8 mouse cellular contexts compared by ENCODE assay signal in genomic region chr11:106083708-106084701, GRCm38 (mm10). TPM values are rescaled to one million over a fixed set of nuclear protein-coding genes. Genes with fewer than 3 reads are reported as not detected.
DNase-seq lines count a peak whose midpoint lies in the region; ATAC-seq and TF ChIP-seq lines count a peak whose summit lies in the region.

TSS of gene Map3k3 (plus strand) at chr11:106084613.

- H3K27me3 ChIP-seq in CH12.LX (replicated peaks): no peaks in the 10 kb centered on the region
- H3K27me3 ChIP-seq in forebrain, embryonic 11.5 days (ENCODE audit: control insufficient read depth, insufficient read depth, low read length): no peaks in the 10 kb centered on the region
- no peaks in the 10 kb centered on the region for H3K27me3 ChIP-seq in heart, embryonic 16.5 days (ENCODE audit: control insufficient read depth, insufficient read depth, low read length)
- peaks cover 43% of the 10 kb centered on the region for H3K27me3 ChIP-seq in liver, embryonic 15.5 days
- H3K27me3 ChIP-seq in neural tube, embryonic 12.5 days (replicated peaks): no peaks in the 10 kb centered on the region

- peak within 1 kb of the TSS; percentile 72 for H3K4me2 ChIP-seq in CH12.LX (ENCODE audit: insufficient read depth, low read depth, poor library complexity, severe bottlenecking)
- peak within 1 kb of the TSS; percentile 59 for H3K4me2 ChIP-seq in forebrain, embryonic 11.5 days (ENCODE audit: low read depth, low read length, severe bottlenecking)
- peak within 1 kb of the TSS; percentile 93 for H3K4me2 ChIP-seq in heart, embryonic 16.5 days (ENCODE audit: low read depth, low read length)
- peak within 1 kb of the TSS; percentile 97 for H3K4me2 ChIP-seq in liver, embryonic 15.5 days
- peak within 1 kb of the TSS; percentile 61 for H3K4me2 ChIP-seq in neural tube, embryonic 12.5 days (replicated peaks)

- H3K4me1 ChIP-seq in CH12.LX (ENCODE audit: control insufficient read depth in 1 of 2, insufficient read depth in 2 of 2): peaks cover 0 to 19% of the 10 kb centered on the region in 2 experiments; a peak in 2 of 4 replicates
- H3K4me1 ChIP-seq in forebrain, embryonic 11.5 days (replicated peaks; ENCODE audit: control insufficient read depth, insufficient read depth, low read length): 0 out of 2 replicates have a peak, but pooled peaks cover 2% of the 10 kb centered on the region
- H3K4me1 ChIP-seq in heart, embryonic 16.5 days (ENCODE audit: control insufficient read depth, insufficient read depth, low read length): peaks cover 13% of the 10 kb centered on the region
- H3K4me1 ChIP-seq in liver, embryonic 15.5 days (replicated peaks): peaks cover 26% of the 10 kb centered on the region
- H3K4me1 ChIP-seq in neural tube, embryonic 12.5 days: peaks cover 12% of the 10 kb centered on the region; the same call in 1 of the 2 replicates

- under 1% methylated on average over 63 of the region's 69 CpGs for WGBS in forebrain, embryonic 11.5 days
- WGBS in heart, embryonic 16.5 days: under 1% methylated on average over 69 of the region's 69 CpGs
- 2% methylated on average over 69 of the region's 69 CpGs for WGBS in liver, embryonic 15.5 days (ENCODE audit: insufficient replicate concordance)
- WGBS in neural tube, embryonic 12.5 days: under 1% methylated on average over 69 of the region's 69 CpGs

- no peak for TF ChIP-seq EP300 in CH12.LX (IDR thresholded peaks at IDR 0.05; ENCODE audit: low read length)

- in situ Hi-C loops in CH12.LX (cut with MboI; ENCODE audit: low pct_ligation_motif_present, low pct_unique_long_range_greater_than_20kb, low sequenced_read_pairs): no loop called here

- H3K9me3 ChIP-seq in CH12.LX (replicated peaks; ENCODE audit: low read length): no peaks in the 10 kb centered on the region
- no peaks in the 10 kb centered on the region for H3K9me3 ChIP-seq in forebrain, embryonic 11.5 days (ENCODE audit: control insufficient read depth, low read length)
- H3K9me3 ChIP-seq in heart, embryonic 16.5 days (replicated peaks; ENCODE audit: control insufficient read depth, low read length): no peaks in the 10 kb centered on the region
- H3K9me3 ChIP-seq in liver, embryonic 15.5 days (replicated peaks): no peaks in the 10 kb centered on the region
- no peaks in the 10 kb centered on the region for H3K9me3 ChIP-seq in neural tube, embryonic 12.5 days

- TF ChIP-seq CTCF in CH12.LX (conservative IDR thresholded peaks at IDR 0.05 in 1 of 2, IDR thresholded peaks at IDR 0.05 in 1 of 2; ENCODE audit: low read depth in 2 of 2, low read length in 2 of 2): peak in 1 of 2 experiments; percentile 86; a peak in 2 of 4 replicates

- peak; percentile 97 for TF ChIP-seq POLR2A in CH12.LX (IDR thresholded peaks at IDR 0.05; ENCODE audit: low read depth, low read length)

- H3K27ac ChIP-seq in CH12.LX (ENCODE audit: insufficient read depth, low read depth): peak within 1 kb of the TSS; percentile 74
- peak within 1 kb of the TSS; percentile 97 for H3K27ac ChIP-seq in forebrain, embryonic 11.5 days (ENCODE audit: low read depth, low read length)
- peak within 1 kb of the TSS; percentile 98 for H3K27ac ChIP-seq in heart, embryonic 16.5 days (ENCODE audit: low read length)
- H3K27ac ChIP-seq in liver, embryonic 15.5 days (replicated peaks): peak within 1 kb of the TSS; percentile 90
- H3K27ac ChIP-seq in neural tube, embryonic 12.5 days: peak within 1 kb of the TSS; percentile 95

- no peaks in the 10 kb centered on the region for H3K36me3 ChIP-seq in CH12.LX (replicated peaks in 1 of 2; ENCODE audit: control insufficient read depth in 1 of 2, insufficient read depth in 1 of 2, low read length in 1 of 2)
- H3K36me3 ChIP-seq in forebrain, embryonic 11.5 days (ENCODE audit: control insufficient read depth, insufficient read depth, low read length): no peaks in the 10 kb centered on the region
- no peaks in the 10 kb centered on the region for H3K36me3 ChIP-seq in heart, embryonic 16.5 days (ENCODE audit: control insufficient read depth, insufficient read depth)
- H3K36me3 ChIP-seq in liver, embryonic 15.5 days (replicated peaks): no peaks in the 10 kb centered on the region
- H3K36me3 ChIP-seq in neural tube, embryonic 12.5 days: no peaks in the 10 kb centered on the region

- peak; percentile 99 for ATAC-seq in forebrain, embryonic 11.5 days (replicated peaks; ENCODE audit: low FRiP score)
- ATAC-seq in heart, embryonic 16.5 days (replicated peaks; ENCODE audit: extremely low read depth, insufficient read depth, low FRiP score): peak; percentile 97
- peak; percentile 98 for ATAC-seq in liver, embryonic 15.5 days (ENCODE audit: insufficient read depth)
- ATAC-seq in neural tube, embryonic 12.5 days (ENCODE audit: low FRiP score, low read depth): peak; percentile 99

- peak; percentile 18 for TF ChIP-seq RAD21 in CH12.LX (IDR thresholded peaks at IDR 0.05; ENCODE audit: low read depth, low read length)

- peaks cover 30% of the 10 kb centered on the region for H3K79me2 ChIP-seq in CH12.LX (replicated peaks; ENCODE audit: control insufficient read depth, extremely low read depth, insufficient read depth, poor library complexity, severe bottlenecking)

- peak within 1 kb of the TSS; percentile 64 to 91 (median 85) for H3K4me3 ChIP-seq in CH12.LX (replicated peaks in 1 of 3; ENCODE audit: low read depth in 2 of 3, low read length in 2 of 3, poor library complexity in 1 of 3)
- H3K4me3 ChIP-seq in forebrain, embryonic 11.5 days (ENCODE audit: low read depth, low read length): peak within 1 kb of the TSS; percentile 93
- peak within 1 kb of the TSS; percentile 77 for H3K4me3 ChIP-seq in heart, embryonic 16.5 days (ENCODE audit: low read length)
- H3K4me3 ChIP-seq in liver, embryonic 15.5 days (replicated peaks): peak within 1 kb of the TSS; percentile 83
- H3K4me3 ChIP-seq in neural tube, embryonic 12.5 days: peak within 1 kb of the TSS; percentile 89

- dilution Hi-C loops in CH12.LX (cut with MboI; ENCODE audit: extremely low pct_ligation_motif_present, extremely low pct_unique_long_range_greater_than_20kb, low sequenced_read_pairs): no loop called here

- H3K9ac ChIP-seq in CH12.LX (ENCODE audit: insufficient read depth, low read depth): peak within 1 kb of the TSS; percentile 83
- peak within 1 kb of the TSS; percentile 91 for H3K9ac ChIP-seq in forebrain, embryonic 11.5 days (ENCODE audit: low read length)
- H3K9ac ChIP-seq in heart, embryonic 16.5 days (ENCODE audit: low read length): peak within 1 kb of the TSS; percentile 92
- H3K9ac ChIP-seq in liver, embryonic 15.5 days: peak within 1 kb of the TSS; percentile 78
- H3K9ac ChIP-seq in neural tube, embryonic 12.5 days: peak within 1 kb of the TSS; percentile 91

- peak; percentile 100 for DNase-seq in CH12.LX (ENCODE audit: extremely low read depth)
- peak; percentile 98 for DNase-seq in c-Kit-positive CD71-positive TER-119-negative erythroid progenitor cells, embryonic 14.5 days (ENCODE audit: low read depth)
- peak; percentile 99 for DNase-seq in forebrain, embryonic 11.5 days (ENCODE audit: low spot score)
- DNase-seq in kidney, postnatal 36 days: peak; percentile 99 to 100
- DNase-seq in telencephalon, adult 2 months (ENCODE audit: low read depth, low spot score): peak; percentile 100

TF ChIP-seq in CH12.LX, 34 proteins besides CTCF, POLR2A, EP300 and RAD21 (continues in another document):
- TF ChIP-seq E2F4 (IDR thresholded peaks at IDR 0.05; ENCODE audit: insufficient replicate concordance, low read depth, low read length) (peak; percentile 83; the same call in 1 of the 2 replicates), UBTF (IDR thresholded peaks at IDR 0.05; ENCODE audit: low read depth, low read length) (peak; percentile 80), TCF12 (IDR thresholded peaks at IDR 0.05; ENCODE audit: low read depth, low read length) (peak; percentile 95), IRF4 (IDR thresholded peaks at IDR 0.05; ENCODE audit: low read depth, low read length) (peak; percentile 59), ZNF384 (IDR thresholded peaks at IDR 0.05; ENCODE audit: low read depth, low read length) (no peak), TBP (conservative IDR thresholded peaks at IDR 0.05; ENCODE audit: low read depth, low read length) (0 out of 2 replicates have a peak, but pooled peaks have one; percentile 54), USF1 (IDR thresholded peaks at IDR 0.05; ENCODE audit: low read depth, low read length) (no peak), ZC3H11A (IDR thresholded peaks at IDR 0.05; ENCODE audit: low read depth, low read length) (no peak), SIN3A (IDR thresholded peaks at IDR 0.05; ENCODE audit: low read length) (peak; percentile 96), JUND (conservative IDR thresholded peaks at IDR 0.05; ENCODE audit: low read depth, low read length) (no peak), GABPA (IDR thresholded peaks at IDR 0.05; ENCODE audit: insufficient replicate concordance, low read depth, low read length) (no peak), HCFC1 (IDR thresholded peaks at IDR 0.05; ENCODE audit: low read depth, low read length) (peak; percentile 72), CHD1 (IDR thresholded peaks at IDR 0.05; ENCODE audit: low read depth, low read length) (no peak), BHLHE40 (IDR thresholded peaks at IDR 0.05; ENCODE audit: low read depth, low read length) (no peak; the same call in 1 of the 2 replicates), ZKSCAN1 (IDR thresholded peaks at IDR 0.05; ENCODE audit: borderline replicate concordance, low read depth, low read length) (no peak), MAZ (IDR thresholded peaks at IDR 0.05; ENCODE audit: low read depth, low read length) (no peak; the same call in none of the 2 replicates), SMC3 (IDR thresholded peaks at IDR 0.05; ENCODE audit: low read depth, low read length) (no peak; the same call in 1 of the 2 replicates), CHD2 (IDR thresholded peaks at IDR 0.05; ENCODE audit: low read length) (peak; percentile 97), MAX (IDR thresholded peaks at IDR 0.05; ENCODE audit: low read length) (peak; percentile 69), MXI1 (IDR thresholded peaks at IDR 0.05; ENCODE audit: low read depth, low read length) (peak; percentile 89), KAT2A (IDR thresholded peaks at IDR 0.05; ENCODE audit: insufficient replicate concordance, low read length) (0 out of 2 replicates have a peak, but pooled peaks have one; percentile 63), NELFE (IDR thresholded peaks at IDR 0.05; ENCODE audit: low read depth, low read length) (peak; percentile 99), PAX5 (IDR thresholded peaks at IDR 0.05; ENCODE audit: low read length) (no peak)

RNA-seq across cellular contexts. Expression of gene Map3k3, which starts in this region (rescaled TPM):
- total RNA-seq in CH12.LX (2012; rRNA removed): 34.1 and 37.3 TPM in 2 replicates
- total RNA-seq in CH12.LX (2014; rRNA removed): 28.8 and 30.3 TPM in 2 replicates
- polyA plus RNA-seq in CH12.LX (2012; ENCODE audit: insufficient read length, low read depth): 26.8 and 32.3 TPM in 2 replicates
- 20.6 and 23.5 TPM in 2 replicates for polyA plus RNA-seq in forebrain, embryonic 11.5 days (2014; fragmentation: Nextera tagmentation; extraction: Ambion mirVana)
- polyA plus RNA-seq in heart, embryonic 16.5 days (2015; fragmentation: Nextera tagmentation; extraction: Ambion mirVana): 17.6 and 21.7 TPM in 2 replicates
- 5.2 and 6.0 TPM in 2 replicates for polyA plus RNA-seq in liver, embryonic 15.5 days (2015; fragmentation: Nextera tagmentation; extraction: Ambion mirVana)
- 24.4 and 25.3 TPM in 2 replicates for polyA plus RNA-seq in neural tube, embryonic 12.5 days (2016; fragmentation: Nextera tagmentation; extraction: Ambion mirVana)

Comparison
In these comparisons a context has a peak if more than half of its experiments do, and no peak if none do; other contexts are left out.
1. Peak in every context shown above with its lines: DNase-seq, ATAC-seq, H3K4me3 ChIP-seq and H3K27ac ChIP-seq.